Mouse (Mus musculus) forebrain, embryonic 14.5 days (tissue): Measurements from ENCODE around the gene Rpp25. TPM values are rescaled to one million over a fixed set of nuclear protein-coding genes. Genes with fewer than 3 reads are reported as not detected.

Experiments used
- ATAC-seq: fragments of 200-750 bp; cut with Nextera tagmentation; 2 replicates; pipeline ENCODE4 v1.8.0; 2017; ENCODE audit warnings: mild to moderate bottlenecking, moderate library complexity
- DNase-seq: peaks from one replicate; pipeline ENCODE4 v3.0.0-alpha.2; 2015; ENCODE audit warnings: low spot score
- H3K27ac ChIP-seq: fragments of 300-500 bp; sonication (generic); 2 replicates; pipeline ENCODE4 v1.5.1; 2014; ENCODE audit warnings: low read depth, mild to moderate bottlenecking, control low read depth, low read length, moderate library complexity
- H3K27me3 ChIP-seq: fragments of 300-500 bp; sonication (generic); replicated peaks from 2 replicates; pipeline ENCODE4 v1.6.1; 2014; ENCODE audit warnings: low read length, control low read depth, mixed read lengths; ENCODE audit not compliant: control insufficient read depth, insufficient read depth
- H3K36me3 ChIP-seq: fragments of 300-500 bp; sonication (generic); 2 replicates; pipeline ENCODE4 v1.6.1; 2014; ENCODE audit warnings: low read length, control low read depth; ENCODE audit not compliant: control insufficient read depth, insufficient read depth
- H3K4me1 ChIP-seq: fragments of 300-500 bp; sonication (generic); 2 replicates; pipeline ENCODE4 v1.6.1; 2014; ENCODE audit warnings: antibody characterized with exemption, low read length, control low read depth; ENCODE audit not compliant: control insufficient read depth, insufficient read depth
- H3K4me2 ChIP-seq: fragments of 300-500 bp; sonication (generic); 2 replicates; pipeline ENCODE4 v1.6.1; 2014; ENCODE audit warnings: mild to moderate bottlenecking, control low read depth, low read length
- H3K4me3 ChIP-seq: fragments of 300-500 bp; sonication (generic); 2 replicates; pipeline ENCODE4 v1.5.1; 2014; ENCODE audit warnings: low read depth, low read length, control low read depth
- H3K9ac ChIP-seq: fragments of 300-500 bp; sonication (generic); 2 replicates; pipeline ENCODE4 v1.6.1; 2014; ENCODE audit warnings: mild to moderate bottlenecking, low read length, control low read depth, moderate library complexity
- H3K9me3 ChIP-seq: fragments of 300-500 bp; sonication (generic); replicated peaks from 2 replicates; pipeline ENCODE4 v1.6.1; 2016; ENCODE audit warnings: low read length, control low read depth, mixed read lengths; ENCODE audit not compliant: control insufficient read depth
- WGBS: fragments of 180-500 bp; shearing (Covaris S2); extraction: QIAGEN DNeasy Blood & Tissue Kit; methylation state at CpG from one replicate; pipeline ENCODE4 v1.1.7; 2014; 5-methylcytosine and 5-hydroxymethylcytosine counted together
- polyA plus RNA-seq: library from polyadenylated mRNA; unstranded; fragments of >200 nt; fragmentation: Nextera tagmentation; extraction: Ambion mirVana; gene quantifications from 2 replicates; pipeline ENCODE4 v1.2.1, GENCODE M21; 2014

Rpp25 gene
- polyA plus RNA-seq, 1 experiment from 2014 or later: 18.5 TPM

DNA sequence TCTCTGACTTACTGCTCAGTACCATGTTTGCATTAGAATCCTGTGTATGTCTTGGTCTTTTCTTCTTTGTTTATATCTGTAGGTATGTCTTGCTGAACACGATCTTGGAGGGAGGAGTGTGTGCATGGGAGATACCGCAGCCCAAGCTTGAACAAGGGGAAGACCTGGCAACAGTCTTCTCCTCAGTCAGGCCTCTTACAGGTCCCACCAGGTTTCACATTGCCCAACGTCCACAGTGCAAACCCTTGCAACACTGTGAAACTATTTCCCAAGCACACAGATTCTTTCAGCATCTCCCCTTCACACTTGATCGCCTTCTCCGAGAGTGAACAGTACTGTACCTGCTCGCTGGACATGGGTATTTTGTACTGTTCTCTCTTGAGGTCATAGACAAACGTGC, 16.0 kb upstream of the Rpp25 start:
- WGBS: 76% methylated on average over 7 of the region's 7 CpGs
- Histone ChIP-seq H3K4me2 (no peak overlapping the region), H3K4me3 (no peak overlapping the region), H3K4me1 (0 out of 2 replicates have a peak, but pooled peaks cover 2% of the 10 kb centered on the region), H3K27ac (no peak overlapping the region), H3K36me3 (no peaks in the 10 kb centered on the region), H3K9ac (no peak overlapping the region), H3K27me3 (no peaks in the 10 kb centered on the region), H3K9me3 (no peaks in the 10 kb centered on the region)
- ATAC-seq: no peak
- DNase-seq: no peak

DNA sequence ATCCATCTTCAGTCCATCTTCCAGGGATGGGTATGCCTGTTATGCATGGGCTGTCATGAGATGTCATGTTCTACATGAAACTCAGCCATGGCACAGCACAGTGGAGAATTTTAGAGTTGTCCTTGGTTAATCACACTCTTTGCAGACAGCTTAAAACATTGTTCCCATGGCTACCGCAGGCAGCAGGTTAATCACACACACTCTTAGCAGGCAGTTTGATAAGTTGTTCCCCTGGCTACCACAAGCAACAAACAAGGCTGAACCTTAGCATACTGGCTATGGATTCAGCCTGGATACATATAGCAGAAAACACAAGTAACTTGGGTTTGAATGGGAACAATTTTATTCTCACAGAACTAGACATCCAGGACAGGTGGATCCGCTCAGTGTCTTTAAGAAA, 10.3 kb upstream of the Rpp25 start:
- Histone ChIP-seq H3K4me3 (no peak overlapping the region), H3K27me3 (no peaks in the 10 kb centered on the region), H3K27ac (no peak overlapping the region), H3K9me3 (no peaks in the 10 kb centered on the region), H3K9ac (no peak overlapping the region), H3K4me2 (no peak overlapping the region), H3K36me3 (no peaks in the 10 kb centered on the region), H3K4me1 (peaks cover 1% of the 10 kb centered on the region; the same call in 1 of the 2 replicates)
- no peak for DNase-seq
- no peak for ATAC-seq
- WGBS: 87% methylated on average over 2 of the region's 2 CpGs

DNA sequence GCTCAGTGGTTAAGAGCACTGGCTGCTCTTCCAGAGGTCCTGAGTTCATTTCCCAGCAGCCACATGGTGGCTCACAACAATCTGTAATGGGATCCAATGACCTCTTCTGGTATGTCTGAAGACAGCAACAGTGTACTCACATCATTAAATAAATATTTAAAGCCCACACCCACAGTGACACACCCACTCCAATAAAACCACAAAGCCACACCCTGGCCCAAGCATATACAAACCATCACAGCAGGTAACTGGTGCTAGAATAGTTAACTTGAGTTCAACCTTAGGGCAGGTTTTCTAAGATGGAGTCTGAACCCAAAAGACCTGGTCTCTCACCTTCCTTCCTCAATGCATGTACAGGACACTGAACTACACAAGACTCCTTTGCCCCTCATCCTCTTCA, 8.9 kb upstream of the Rpp25 start:
- ATAC-seq: no peak
- Histone ChIP-seq H3K9ac (no peak overlapping the region), H3K27me3 (no peaks in the 10 kb centered on the region), H3K27ac (no peak overlapping the region), H3K9me3 (no peaks in the 10 kb centered on the region), H3K4me3 (no peak overlapping the region), H3K4me2 (no peak overlapping the region), H3K36me3 (no peaks in the 10 kb centered on the region), H3K4me1 (peaks cover 4% of the 10 kb centered on the region; the same call in 1 of the 2 replicates)
- no peak for DNase-seq

DNA sequence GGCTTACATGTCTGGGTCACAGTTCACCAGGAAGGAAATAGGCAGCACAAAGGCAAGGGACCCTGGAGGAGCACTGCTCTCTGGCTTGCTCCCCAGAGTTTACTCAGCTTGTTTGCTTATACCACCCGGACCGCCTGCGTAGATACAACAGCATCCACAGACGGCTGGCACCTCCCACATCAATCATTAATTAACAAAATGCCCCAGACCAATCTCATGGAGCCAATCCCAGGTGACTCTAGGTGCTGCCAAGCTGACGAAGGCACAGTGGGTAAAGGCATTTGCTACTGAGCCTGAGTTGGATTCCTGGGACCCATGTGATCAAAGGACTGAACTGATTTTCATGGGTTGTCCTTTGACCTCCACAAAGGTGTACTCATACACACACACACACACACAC, 6.6 kb upstream of the Rpp25 start:
- Histone ChIP-seq H3K9me3 (no peaks in the 10 kb centered on the region), H3K27me3 (peaks cover 8% of the 10 kb centered on the region), H3K36me3 (no peaks in the 10 kb centered on the region), H3K4me2 (no peak overlapping the region), H3K4me3 (no peak overlapping the region), H3K4me1 (peaks cover 13% of the 10 kb centered on the region), H3K27ac (no peak overlapping the region), H3K9ac (no peak overlapping the region)
- 73% methylated on average over 5 of the region's 5 CpGs for WGBS
- no peak for DNase-seq
- ATAC-seq: no peak

DNA sequence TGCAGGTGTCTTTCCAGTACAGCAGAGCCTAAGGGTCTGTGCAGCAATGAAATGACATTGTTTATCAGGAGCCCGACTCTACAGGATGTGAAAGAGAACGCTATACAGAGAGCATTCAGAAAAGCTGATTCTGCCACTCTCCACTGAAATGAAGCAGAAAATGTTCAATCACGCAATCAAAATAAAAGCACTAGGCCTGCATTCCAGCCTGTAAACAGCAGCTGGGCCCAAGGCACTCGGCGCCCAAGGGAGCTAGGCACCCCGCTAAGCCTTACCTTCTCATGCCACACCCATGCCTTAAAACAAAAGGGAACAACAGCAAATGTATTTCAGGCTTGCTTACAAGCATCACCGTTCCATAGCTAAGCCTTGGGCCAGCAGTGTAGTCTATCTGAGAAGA, 5.3 kb upstream of the Rpp25 start:
- H3K4me1 ChIP-seq: peaks cover 25% of the 10 kb centered on the region
- no peaks in the 10 kb centered on the region for H3K36me3 ChIP-seq
- peak overlapping the region; percentile 16; the same call in 1 of the 2 replicates for H3K4me2 ChIP-seq
- 39% methylated on average over 7 of the region's 7 CpGs for WGBS
- 0 out of 2 replicates have a peak overlapping the region, but pooled peaks have one; percentile 22 for H3K9ac ChIP-seq
- H3K9me3 ChIP-seq: no peaks in the 10 kb centered on the region
- peak overlapping the region; percentile 63 for H3K27ac ChIP-seq
- DNase-seq (peak; percentile 35), ATAC-seq (no peak)
- peaks cover 17% of the 10 kb centered on the region for H3K27me3 ChIP-seq
- no peak overlapping the region for H3K4me3 ChIP-seq

DNA sequence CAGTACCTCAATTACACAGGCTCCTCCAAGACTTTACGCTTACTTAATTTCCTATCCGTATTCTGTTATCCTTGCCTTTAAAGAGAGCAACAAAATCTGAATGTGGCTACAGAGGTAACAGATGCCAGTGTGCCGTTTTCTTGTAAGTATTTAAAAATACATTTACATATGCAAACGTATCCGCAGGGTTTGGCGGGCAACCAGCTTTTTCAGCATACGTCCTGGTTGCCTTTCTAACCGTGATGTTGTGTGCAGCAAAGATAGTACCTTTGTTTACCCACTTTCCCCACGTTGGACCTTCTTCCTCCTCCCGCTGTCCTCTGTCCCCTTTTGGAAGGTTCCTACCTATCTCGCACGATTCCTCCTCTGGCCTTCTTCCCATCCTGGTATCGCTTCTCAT, 2.4 kb upstream of the Rpp25 start:
- Histone ChIP-seq H3K4me2 (peak overlapping the region; percentile 93), H3K9me3 (no peaks in the 10 kb centered on the region), H3K4me1 (peaks cover 30% of the 10 kb centered on the region), H3K27ac (peak overlapping the region; percentile 94), H3K27me3 (peaks cover 45% of the 10 kb centered on the region), H3K9ac (peak overlapping the region; percentile 59), H3K4me3 (peak overlapping the region; percentile 29), H3K36me3 (no peaks in the 10 kb centered on the region)
- ATAC-seq (peak; percentile 15; the same call in 1 of the 2 replicates), DNase-seq (peak; percentile 84)
- WGBS: 2% methylated on average over 13 of the region's 13 CpGs

DNA sequence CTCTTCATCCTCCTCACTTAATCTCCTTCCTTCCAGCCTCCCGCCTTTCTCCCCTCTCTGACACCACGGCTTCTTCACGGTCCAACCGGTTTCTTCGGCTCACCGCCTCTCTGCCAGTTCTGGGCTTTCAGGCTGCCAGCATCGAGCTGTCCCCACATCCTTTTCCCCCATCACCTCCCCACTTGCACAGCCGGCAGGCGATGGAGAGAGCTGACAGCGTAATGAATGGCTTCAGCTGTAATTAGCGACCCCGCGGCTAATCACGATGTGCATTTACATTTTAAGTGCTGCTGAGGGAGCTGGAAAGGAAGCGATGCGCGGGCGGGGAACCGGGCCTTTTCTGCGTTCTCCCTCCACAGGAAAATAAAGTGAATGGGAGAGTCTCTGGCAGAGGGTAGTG, 2.0 kb upstream of the Rpp25 start:
- peak; percentile 86 for ATAC-seq
- no peaks in the 10 kb centered on the region for H3K36me3 ChIP-seq
- peak; percentile 96 for DNase-seq
- peak overlapping the region; percentile 59 for H3K9ac ChIP-seq
- peak overlapping the region; percentile 29 for H3K4me3 ChIP-seq
- peaks cover 30% of the 10 kb centered on the region for H3K4me1 ChIP-seq
- no peaks in the 10 kb centered on the region for H3K9me3 ChIP-seq
- peak overlapping the region; percentile 94 for H3K27ac ChIP-seq
- peak overlapping the region; percentile 93 for H3K4me2 ChIP-seq
- under 1% methylated on average over 20 of the region's 20 CpGs for WGBS
- H3K27me3 ChIP-seq: peaks cover 47% of the 10 kb centered on the region

DNA sequence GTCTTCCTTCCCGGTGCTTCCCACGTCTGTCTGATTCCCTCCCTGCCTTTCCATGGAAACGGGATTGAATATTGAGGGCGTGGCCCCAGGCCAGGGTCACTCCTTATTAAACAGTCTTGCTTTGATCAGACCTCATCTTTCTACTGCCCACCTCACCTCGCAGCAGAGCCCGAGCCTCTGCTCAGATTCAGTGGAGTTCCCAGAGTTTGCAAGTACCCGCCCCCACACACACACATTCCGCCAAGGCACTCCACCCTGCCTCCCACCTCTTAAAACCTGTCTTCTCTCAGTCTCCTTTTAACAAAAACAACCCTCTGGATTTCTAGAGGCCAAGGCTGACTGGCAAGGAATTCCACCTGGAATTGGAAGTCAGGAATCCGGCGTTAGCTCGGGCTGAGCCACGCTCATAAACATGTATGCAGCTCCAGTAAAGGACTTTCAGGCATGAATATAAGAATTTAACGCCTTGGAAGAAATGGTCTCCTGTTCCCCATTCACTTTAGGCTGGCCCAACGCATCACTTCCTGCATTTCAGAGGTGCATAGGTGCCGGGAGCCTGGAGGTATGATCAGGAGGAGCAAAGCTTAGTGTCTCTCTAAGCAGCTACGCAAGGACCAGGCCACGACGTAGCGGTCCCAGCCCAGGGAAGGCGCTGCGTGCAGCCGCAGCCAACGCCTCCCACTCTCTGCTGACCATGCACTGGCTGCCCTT, 760 bp upstream of the Rpp25 start:
- Histone ChIP-seq H3K4me1 (peaks cover 30% of the 10 kb centered on the region), H3K27me3 (peaks cover 47% of the 10 kb centered on the region), H3K4me2 (peak overlapping the region; percentile 93), H3K36me3 (no peaks in the 10 kb centered on the region), H3K9me3 (no peaks in the 10 kb centered on the region), H3K27ac (peak overlapping the region; percentile 94), H3K4me3 (peak overlapping the region; percentile 40), H3K9ac (peak overlapping the region; percentile 56)
- ATAC-seq (no peak), DNase-seq (no peak)
- WGBS: 10% methylated on average over 23 of the region's 23 CpGs

DNA sequence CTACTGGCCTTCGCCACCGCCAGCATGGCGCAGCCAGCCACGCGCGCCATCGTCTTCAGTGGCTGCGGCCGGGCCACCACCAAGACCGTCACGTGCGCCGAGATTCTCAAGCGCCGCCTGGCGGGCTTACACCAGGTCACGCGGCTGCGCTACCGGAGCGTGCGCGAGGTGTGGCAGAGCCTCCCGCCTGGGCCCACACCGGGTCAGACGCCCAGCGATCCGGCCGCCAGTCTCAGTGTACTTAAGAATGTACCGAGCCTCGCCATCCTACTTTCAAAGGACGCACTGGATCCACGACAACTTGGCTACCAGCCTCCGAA, 515 bp downstream of the Rpp25 start:
- Histone ChIP-seq H3K9me3 (no peaks in the 10 kb centered on the region), H3K27me3 (peaks cover 47% of the 10 kb centered on the region), H3K27ac (no peak overlapping the region), H3K36me3 (no peaks in the 10 kb centered on the region), H3K4me3 (peak overlapping the region; percentile 40), H3K9ac (peak overlapping the region; percentile 56), H3K4me1 (peaks cover 26% of the 10 kb centered on the region), H3K4me2 (peak overlapping the region; percentile 93)
- WGBS: 1% methylated on average over 34 of the region's 34 CpGs
- peak; percentile 70 for DNase-seq
- peak; percentile 27; the same call in 1 of the 2 replicates for ATAC-seq
